Mouse (Mus musculus): ENCODE data around the gene Cdk9.

DNA sequence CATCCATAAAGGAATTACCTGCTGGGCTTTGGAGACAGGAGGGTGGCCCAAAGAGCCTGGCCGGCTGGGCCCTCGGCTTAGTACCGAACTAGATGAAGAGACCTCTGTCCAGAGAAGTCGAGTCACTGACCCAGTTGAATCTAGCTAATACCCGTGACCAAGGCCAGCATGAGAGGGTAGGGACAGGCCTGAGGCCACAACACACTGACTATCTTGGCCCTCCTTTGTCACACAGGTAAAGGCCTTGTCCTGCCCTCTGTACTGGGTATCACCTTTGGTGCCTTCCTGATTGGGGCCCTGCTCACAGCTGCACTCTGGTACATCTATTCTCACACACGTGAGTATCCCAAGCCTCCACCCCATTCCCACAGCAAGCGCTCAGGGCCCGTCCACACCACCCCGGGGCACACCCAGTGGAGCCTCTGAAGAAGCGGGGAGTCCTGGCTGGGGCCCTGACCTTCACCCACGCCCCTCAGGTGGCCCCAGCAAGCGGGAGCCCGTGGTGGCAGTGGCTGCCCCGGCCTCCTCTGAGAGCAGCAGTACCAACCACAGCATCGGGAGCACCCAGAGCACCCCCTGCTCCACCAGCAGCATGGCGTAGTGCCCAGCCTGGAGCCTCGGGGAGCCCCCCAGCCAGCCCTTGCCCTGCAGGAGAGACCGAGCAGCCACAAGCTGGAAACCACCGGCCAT, 31.8 kb downstream of the Cdk9 start:
- no peak for TF ChIP-seq CTCF (IDR thresholded peaks at IDR 0.05; ENCODE audit: control insufficient read depth, insufficient read depth, low read length)
- TF ChIP-seq POLR2A (IDR thresholded peaks at IDR 0.05; ENCODE audit: borderline replicate concordance, control insufficient read depth, low read depth, low read length) = no peak
